Mouse (Mus musculus) small intestine, adult 2 months (tissue): Measurements from ENCODE around the gene Ppp1r16b.

Experiments used
- CTCF ChIP-seq: fragments of 200-500 bp; IDR thresholded peaks from 2 replicates; pipeline ENCODE4 v1.5.1; 2012; ENCODE audit warnings: low read depth, mild to moderate bottlenecking, control low read depth, inconsistent platforms, low read length, moderate library complexity, mixed read lengths; ENCODE audit not compliant: insufficient replicate concordance, insufficient read length; ENCODE audit errors: extremely low read depth
- POLR2A ChIP-seq: fragments of 200-500 bp; IDR thresholded peaks from 2 replicates; pipeline ENCODE4 v1.6.1; 2012; ENCODE audit warnings: low read depth, mild to moderate bottlenecking, control low read depth, inconsistent platforms, low read length, moderate library complexity

- TF ChIP-seq POLR2A (no peak), CTCF (no peak)
Observed at GRCm38 (mm10) chr2:158762339-158762738, 97.1 kb downstream of the Ppp1r16b start.
